31 mouse cellular contexts compared by ENCODE assay signal in the genomic region with DNA sequence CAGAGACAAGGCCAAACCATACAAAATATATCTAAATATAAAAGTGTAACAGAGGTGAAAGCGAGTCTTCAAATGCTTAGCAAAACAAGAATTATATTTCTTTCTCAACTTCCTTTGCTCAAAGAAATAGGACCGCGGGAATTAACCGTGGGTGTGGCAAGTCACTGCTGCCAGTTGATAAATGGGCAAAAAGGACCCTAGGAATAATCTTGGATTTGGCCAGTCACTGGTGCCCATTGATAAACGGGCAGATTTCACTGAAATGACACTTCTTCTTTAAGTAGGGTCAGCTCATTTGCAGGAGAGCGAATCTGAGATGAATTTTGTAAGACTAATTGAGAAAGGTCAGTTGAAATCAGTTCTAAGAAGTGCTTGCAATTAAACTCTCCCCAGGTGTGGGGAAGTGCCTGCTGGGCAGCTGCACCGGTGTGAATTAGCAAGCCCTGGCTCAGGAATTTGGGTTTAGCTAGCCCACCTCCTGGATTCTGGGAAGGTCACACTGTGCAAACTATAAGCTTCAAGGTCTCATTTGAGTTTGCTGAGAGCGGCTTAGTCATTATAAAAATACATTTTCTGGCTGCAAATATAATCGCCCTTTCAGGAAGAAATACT. TPM values are rescaled to one million over a fixed set of nuclear protein-coding genes. Genes with fewer than 3 reads are reported as not detected.
DNase-seq lines count a peak whose midpoint lies in the region; TF ChIP-seq lines count a peak whose summit lies in the region.
"Had no signal": no experiment of that assay in that cellular context is flagged by ENCODE, and none has a peak within 500 bp of the region (broad histone marks: within the 10 kb centered on the region; RNA-seq: fewer than 3 reads in every experiment).

No protein-coding gene starts in this region.

- TF ChIP-seq POLR2A in spleen, adult 2 months (IDR thresholded peaks at IDR 0.05; ENCODE audit: low read depth, low read length), result no peak
- no peak for TF ChIP-seq POLR2A in ES-Bruce4 (IDR thresholded peaks at IDR 0.05; ENCODE audit: insufficient read depth, low read length)

- no peak overlapping the region for H3K4me3 ChIP-seq in spleen, adult 2 months (ENCODE audit: extremely low read depth, insufficient read depth, insufficient read length)
- no peak overlapping the region for H3K4me3 ChIP-seq in ES-Bruce4 (ENCODE audit: low read depth, low read length)
- no peak overlapping the region for H3K4me3 ChIP-seq in limb, embryonic 10.5 days
- H3K4me3 ChIP-seq: embryonic facial prominence, embryonic 10.5 days; embryonic facial prominence, embryonic 15.5 days; forebrain, embryonic 12.5 days; hindbrain, embryonic 13.5 days; limb, embryonic 13.5 days; liver, embryonic 12.5 days; midbrain, embryonic 13.5 days had no signal

- WGBS in spleen, adult 2 months, result 61% methylated on average over 9 of the region's 9 CpGs
- 16% methylated on average over 9 of the region's 9 CpGs for WGBS in limb, embryonic 10.5 days

- H3K36me3 ChIP-seq in spleen, adult 2 months (ENCODE audit: control insufficient read depth, insufficient read depth, low read length), result no peaks in the 10 kb centered on the region
- H3K36me3 ChIP-seq in ES-Bruce4 (ENCODE audit: control insufficient read depth, insufficient read depth, low read length, poor library complexity, severe bottlenecking), result no peaks in the 10 kb centered on the region
- no peaks in the 10 kb centered on the region for H3K36me3 ChIP-seq in limb, embryonic 10.5 days
- H3K36me3 ChIP-seq: embryonic facial prominence, embryonic 10.5 days; embryonic facial prominence, embryonic 15.5 days; forebrain, embryonic 12.5 days; G1E; hindbrain, embryonic 13.5 days; limb, embryonic 13.5 days; liver, embryonic 12.5 days; midbrain, embryonic 13.5 days had no signal

- no peak for TF ChIP-seq CTCF in spleen, adult 2 months (IDR thresholded peaks at IDR 0.05; ENCODE audit: extremely low read depth, insufficient read depth, insufficient read length, insufficient replicate concordance)
- no peak for TF ChIP-seq CTCF in ES-Bruce4 (IDR thresholded peaks at IDR 0.05; ENCODE audit: low read depth, low read length)

- TF ChIP-seq EP300 in ES-Bruce4 (IDR thresholded peaks at IDR 0.05; ENCODE audit: insufficient read depth, low read depth, low read length), result peak; percentile 91

- H3K4me1 ChIP-seq in spleen, adult 2 months (ENCODE audit: control insufficient read depth, insufficient read depth, insufficient read length), result peaks cover 11% of the 10 kb centered on the region
- peaks cover 7% of the 10 kb centered on the region for H3K4me1 ChIP-seq in ES-Bruce4 (ENCODE audit: control insufficient read depth, insufficient read depth, low read length)
- H3K4me1 ChIP-seq in limb, embryonic 10.5 days, result peaks cover 64% of the 10 kb centered on the region

- DNase-seq in spleen, adult 2 months (ENCODE audit: low read depth in 1 of 2, low spot score in 2 of 2), result no peak
- no peak for DNase-seq in spleen, postnatal 14 days (ENCODE audit: low spot score in 2 of 2)
- DNase-seq in R1 (ENCODE audit: low read depth, low spot score), result peak; percentile 82
- peak; percentile 51 for DNase-seq in limb, embryonic 10.5 days (ENCODE audit: low spot score)
- no peak for DNase-seq in ovary, postnatal 36 days (ENCODE audit: low spot score)
- DNase-seq in cerebellum, postnatal 25 days, result no peak
- no peak for DNase-seq in urinary bladder, postnatal 25 days (ENCODE audit: low spot score)
- DNase-seq: adrenal gland, postnatal 14 days; cerebellum, adult 18-20 months; cerebellum, postnatal 10 days; gastrocnemius, postnatal 14 days; heart, adult 18-20 months; heart, postnatal 4 days; kidney, adult 9 months; kidney, postnatal 14 days; layer of hippocampus, adult 9-11 months; liver, postnatal 0 days; lung, postnatal 4 days; right cerebral cortex, postnatal 14 days had no signal

- peaks cover 9% of the 10 kb centered on the region for H3K27me3 ChIP-seq in spleen, adult 2 months (ENCODE audit: control insufficient read depth, insufficient read depth, low read length)
- no peaks in the 10 kb centered on the region for H3K27me3 ChIP-seq in ES-Bruce4 (ENCODE audit: control insufficient read depth, insufficient read depth, low read length, poor library complexity, severe bottlenecking)
- H3K27me3 ChIP-seq in limb, embryonic 10.5 days (ENCODE audit: low read depth, poor library complexity, severe bottlenecking), result no peaks in the 10 kb centered on the region
- H3K27me3 ChIP-seq: embryonic facial prominence, embryonic 15.5 days; forebrain, embryonic 12.5 days; hindbrain, embryonic 13.5 days had no signal

- no peaks in the 10 kb centered on the region for H3K9me3 ChIP-seq in ES-Bruce4 (replicated peaks; ENCODE audit: control insufficient read depth, insufficient read depth, low read length, poor library complexity, severe bottlenecking)
- H3K9me3 ChIP-seq in limb, embryonic 10.5 days (replicated peaks), result no peaks in the 10 kb centered on the region
- H3K9me3 ChIP-seq: embryonic facial prominence, embryonic 10.5 days; embryonic facial prominence, embryonic 15.5 days; forebrain, embryonic 12.5 days; hindbrain, embryonic 13.5 days; limb, embryonic 13.5 days; liver, embryonic 12.5 days; midbrain, embryonic 13.5 days had no signal

- H3K9ac ChIP-seq in ES-Bruce4 (ENCODE audit: low read depth, poor library complexity, severe bottlenecking), result peak overlapping the region; percentile 48; the same call in 1 of the 2 replicates
- H3K9ac ChIP-seq: embryonic facial prominence, embryonic 15.5 days; forebrain, embryonic 12.5 days; hindbrain, embryonic 13.5 days; limb, embryonic 13.5 days; liver, embryonic 12.5 days; liver, postnatal 0 days; midbrain, embryonic 13.5 days had no signal

- H3K27ac ChIP-seq in spleen, adult 2 months (ENCODE audit: insufficient read depth, low read length), result peak overlapping the region; percentile 21; the same call in 1 of the 2 replicates
- H3K27ac ChIP-seq in ES-Bruce4 (ENCODE audit: insufficient read depth, low read length), result peak overlapping the region; percentile 95
- H3K27ac ChIP-seq in limb, embryonic 10.5 days, result 0 out of 2 replicates have a peak overlapping the region, but pooled peaks have one; percentile 54
- H3K27ac ChIP-seq: embryonic facial prominence, embryonic 10.5 days; embryonic facial prominence, embryonic 15.5 days; forebrain, embryonic 12.5 days; hindbrain, embryonic 13.5 days; limb, embryonic 13.5 days; liver, embryonic 12.5 days; midbrain, embryonic 13.5 days had no signal

RNA-seq across cellular contexts. Expression of a gene that starts 4.0 kb away (rescaled TPM):
- polyA plus RNA-seq in spleen, adult 2 months (2012; rRNA removed), result 0.15 and 0.38 TPM in 2 replicates
- polyA plus RNA-seq in ES-Bruce4 (2011; ENCODE audit: insufficient read depth, insufficient read length, low read depth, missing spikeins), result 0.27 and 0.58 TPM in 2 replicates
- polyA plus RNA-seq in limb, embryonic 10.5 days (2016; fragmentation: Nextera tagmentation; extraction: Ambion mirVana), result 0.39 and 0.44 TPM in 2 replicates
- polyA plus RNA-seq: G1E; intestine, postnatal 0 days; liver, postnatal 0 days; lung, embryonic 16.5 days; small intestine, adult 2 months had no signal

RNA-seq across cellular contexts. Expression of a gene that starts 8.5 kb away (rescaled TPM):
- 19.2 and 25.2 TPM in 2 replicates for polyA plus RNA-seq in spleen, adult 2 months (2012; rRNA removed)
- polyA plus RNA-seq in ES-Bruce4 (2011; ENCODE audit: insufficient read depth, insufficient read length, low read depth, missing spikeins), result 135 and 137 TPM in 2 replicates
- polyA plus RNA-seq in limb, embryonic 10.5 days (2016; fragmentation: Nextera tagmentation; extraction: Ambion mirVana), result 56.0 and 63.2 TPM in 2 replicates

Comparison
In these comparisons a context has a peak if more than half of its experiments do, and no peak if none do; other contexts are left out.
1. DNase-seq: peak in R1 (single experiment) and limb, embryonic 10.5 days (single experiment); none in spleen, adult 2 months (0 of 2), spleen, postnatal 14 days (0 of 2), ovary, postnatal 36 days (single experiment), cerebellum, postnatal 25 days (0 of 2) and urinary bladder, postnatal 25 days (single experiment).
2. H3K27ac ChIP-seq: peak in every context shown above with its lines; median percentile 95 in ES-Bruce4; 54 in limb, embryonic 10.5 days; 21 in spleen, adult 2 months.